Mouse (Mus musculus): ENCODE results near the gene Cdh23. TPM values are rescaled to one million over a fixed set of nuclear protein-coding genes. Genes with fewer than 3 reads are reported as not detected.

Cdh23 gene
- total and polyA plus RNA-seq, 3 experiments = 4.7 to 7.7 (median 7.0) TPM

DNA sequence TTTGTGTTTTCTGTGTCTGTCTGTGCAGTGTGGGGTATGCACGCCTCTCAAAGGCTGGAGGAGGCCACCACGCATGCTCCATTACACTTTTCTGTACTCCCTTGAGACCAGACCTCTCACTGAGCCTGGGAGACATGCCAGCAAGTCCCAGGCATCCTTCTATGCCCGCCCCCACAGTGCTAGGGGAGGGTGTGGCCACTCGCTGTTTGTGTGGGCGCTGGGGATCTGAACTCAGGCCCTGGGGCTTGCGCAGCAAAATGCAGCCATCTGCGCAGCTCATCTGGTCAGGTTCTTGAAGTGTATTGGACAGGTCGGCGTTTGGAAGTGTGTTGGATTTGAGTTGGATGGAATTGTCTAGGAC lies 416.4 kb downstream of the Cdh23 start:
- 0 out of 2 replicates have a peak, but pooled peaks have one; percentile 27 for TF ChIP-seq POLR2A (IDR thresholded peaks at IDR 0.05; ENCODE audit: insufficient read depth, low read depth, low read length)
- no peak for TF ChIP-seq EP300 (IDR thresholded peaks at IDR 0.05; ENCODE audit: insufficient read depth, low read depth, low read length)
- Histone ChIP-seq H3K27me3 (ENCODE audit: control insufficient read depth, insufficient read depth, low read length) (no peaks in the 10 kb centered on the region), H3K4me1 (ENCODE audit: control insufficient read depth, insufficient read depth, low read length) (peaks cover 43% of the 10 kb centered on the region), H3K36me3 (ENCODE audit: control insufficient read depth, insufficient read depth, low read length) (peaks cover 40% of the 10 kb centered on the region), H3K79me2 (replicated peaks; ENCODE audit: control insufficient read depth, insufficient read depth, low read length) (peaks cover 9% of the 10 kb centered on the region; the same call in 1 of the 2 replicates), H3K4me3 (peak overlapping the region; percentile 41), H3K27ac (peak overlapping the region; percentile 91), H3K9ac (ENCODE audit: low read depth, low read length) (no peak overlapping the region)
- 44% methylated on average over 9 of the region's 9 CpGs for WGBS
- peak; percentile 72 to 75 for DNase-seq
- intact Hi-C loops (cut with DNase I) = loop anchor here (5.0 kb wide), 1 partner anchor 67 kb away; the partner anchor contains the start of gene Vsir

DNA sequence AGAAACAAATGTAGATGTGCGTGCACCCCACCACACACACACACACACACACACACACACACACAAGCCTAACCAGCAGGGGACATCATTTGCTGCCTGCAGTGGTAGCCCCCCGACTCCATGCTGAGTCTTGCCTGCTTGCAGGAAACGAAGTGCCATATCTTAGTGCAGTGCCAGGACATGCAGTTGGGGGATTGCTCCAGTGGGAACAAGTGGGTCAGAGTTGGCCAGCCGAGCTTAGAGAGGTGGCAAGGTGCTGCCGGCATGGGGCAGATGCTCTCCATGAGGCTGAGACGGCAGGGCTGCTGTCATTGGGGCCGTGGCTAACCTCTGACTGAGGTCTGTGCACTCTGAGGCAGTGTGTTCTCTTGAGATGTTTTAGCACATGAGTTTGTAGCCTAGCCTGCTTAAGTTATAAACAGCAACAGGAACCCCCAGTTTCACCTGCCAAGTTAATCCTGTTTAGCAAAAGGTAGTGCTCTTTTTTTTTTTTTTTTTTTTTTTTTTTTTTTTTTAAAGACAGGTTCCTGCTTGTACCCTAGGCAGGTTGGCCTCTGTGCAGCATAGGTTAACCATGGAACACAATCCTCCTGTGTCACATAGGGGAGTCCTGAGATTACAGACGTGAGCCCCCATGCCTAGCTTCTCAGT lies 416.9 kb downstream of the Cdh23 start:
- Histone ChIP-seq H3K4me3 (peak overlapping the region; percentile 41), H3K9ac (ENCODE audit: low read depth, low read length) (peak overlapping the region; percentile 61), H3K27ac (peak overlapping the region; percentile 91; the same call in 1 of the 2 replicates), H3K4me1 (ENCODE audit: control insufficient read depth, insufficient read depth, low read length) (peaks cover 39% of the 10 kb centered on the region), H3K79me2 (replicated peaks; ENCODE audit: control insufficient read depth, insufficient read depth, low read length) (peaks cover 9% of the 10 kb centered on the region; the same call in 1 of the 2 replicates), H3K27me3 (ENCODE audit: control insufficient read depth, insufficient read depth, low read length) (no peaks in the 10 kb centered on the region), H3K36me3 (ENCODE audit: control insufficient read depth, insufficient read depth, low read length) (peaks cover 39% of the 10 kb centered on the region)
- intact Hi-C loops (cut with DNase I) = no loop called here
- no peak for TF ChIP-seq CTCF (IDR thresholded peaks at IDR 0.05)
- TF ChIP-seq POLR2A (IDR thresholded peaks at IDR 0.05; ENCODE audit: insufficient read depth, low read depth, low read length) = no peak
- TF ChIP-seq EP300 (IDR thresholded peaks at IDR 0.05; ENCODE audit: insufficient read depth, low read depth, low read length) = no peak
- WGBS = 34% methylated on average over 8 of the region's 8 CpGs
- DNase-seq = no peak

DNA sequence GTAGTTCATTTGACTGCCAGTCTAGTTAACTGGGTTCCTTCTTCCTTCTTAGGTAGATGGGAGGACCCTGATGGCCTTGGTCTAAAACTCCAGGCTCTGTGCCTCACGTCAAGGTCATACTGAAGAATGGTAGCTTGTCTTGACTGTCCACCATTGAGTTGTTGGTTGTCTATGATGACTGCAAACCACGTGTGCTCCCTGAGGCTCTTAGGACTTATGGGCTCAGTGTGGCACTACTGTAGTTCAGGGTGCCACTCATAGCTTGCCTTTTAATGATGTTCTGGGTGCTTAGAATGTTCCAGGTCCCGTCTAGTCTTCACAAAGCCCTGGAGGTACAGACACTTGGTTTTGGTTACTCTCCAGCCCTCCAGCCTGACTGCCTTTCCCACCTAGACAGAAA lies 417.5 kb downstream of the Cdh23 start:
- Histone ChIP-seq H3K79me2 (replicated peaks; ENCODE audit: control insufficient read depth, insufficient read depth, low read length) (peaks cover 7% of the 10 kb centered on the region; the same call in 1 of the 2 replicates), H3K27ac (peak overlapping the region; percentile 97), H3K27me3 (ENCODE audit: control insufficient read depth, insufficient read depth, low read length) (no peaks in the 10 kb centered on the region), H3K4me3 (peak overlapping the region; percentile 88), H3K36me3 (ENCODE audit: control insufficient read depth, insufficient read depth, low read length) (peaks cover 32% of the 10 kb centered on the region), H3K4me1 (ENCODE audit: control insufficient read depth, insufficient read depth, low read length) (peaks cover 37% of the 10 kb centered on the region), H3K9ac (ENCODE audit: low read depth, low read length) (peak overlapping the region; percentile 61)
- intact Hi-C loops (cut with DNase I) = no loop called here
- no peak for TF ChIP-seq CTCF (IDR thresholded peaks at IDR 0.05)
- TF ChIP-seq EP300 (IDR thresholded peaks at IDR 0.05; ENCODE audit: insufficient read depth, low read depth, low read length) = no peak
- TF ChIP-seq POLR2A (IDR thresholded peaks at IDR 0.05; ENCODE audit: insufficient read depth, low read depth, low read length) = no peak
- WGBS = 61% methylated on average over 3 of the region's 3 CpGs
- no peak for DNase-seq

DNA sequence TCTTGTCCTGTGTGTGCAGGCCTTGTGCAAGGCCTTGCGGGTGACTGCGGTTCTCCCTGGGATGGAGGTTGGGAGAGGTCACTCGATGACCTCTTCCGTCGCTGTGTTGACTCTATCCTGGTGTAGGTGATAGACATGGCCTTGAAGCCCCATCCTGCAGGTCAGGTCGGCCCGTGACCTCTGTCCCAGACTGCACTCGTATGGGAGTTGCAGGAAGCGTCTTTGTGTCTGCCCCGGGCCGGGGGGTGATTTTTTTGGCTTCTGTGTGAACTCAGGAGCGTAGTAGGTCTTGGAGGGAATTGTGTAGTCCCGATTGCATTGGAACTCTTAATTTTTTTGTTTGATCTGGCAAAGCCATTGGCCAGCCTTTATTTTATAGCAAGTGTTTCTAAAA lies 418.3 kb downstream of the Cdh23 start:
- peaks cover 32% of the 10 kb centered on the region for H3K4me1 ChIP-seq (ENCODE audit: control insufficient read depth, insufficient read depth, low read length)
- peak overlapping the region; percentile 97 for H3K27ac ChIP-seq
- under 1% methylated on average over 13 of the region's 13 CpGs for WGBS
- H3K9ac ChIP-seq (ENCODE audit: low read depth, low read length) = peak overlapping the region; percentile 93
- intact Hi-C loops (cut with DNase I) = no loop called here
- H3K4me3 ChIP-seq = peak overlapping the region; percentile 88
- DNase-seq = no peak
- peaks cover 4% of the 10 kb centered on the region; the same call in 1 of the 2 replicates for H3K79me2 ChIP-seq (replicated peaks; ENCODE audit: control insufficient read depth, insufficient read depth, low read length)
- no peaks in the 10 kb centered on the region for H3K27me3 ChIP-seq (ENCODE audit: control insufficient read depth, insufficient read depth, low read length)
- H3K36me3 ChIP-seq (ENCODE audit: control insufficient read depth, insufficient read depth, low read length) = peaks cover 27% of the 10 kb centered on the region
- TF ChIP-seq EP300 (IDR thresholded peaks at IDR 0.05; ENCODE audit: insufficient read depth, low read depth, low read length) (no peak), POLR2A (IDR thresholded peaks at IDR 0.05; ENCODE audit: insufficient read depth, low read depth, low read length) (no peak), CTCF (IDR thresholded peaks at IDR 0.05) (no peak)

DNA sequence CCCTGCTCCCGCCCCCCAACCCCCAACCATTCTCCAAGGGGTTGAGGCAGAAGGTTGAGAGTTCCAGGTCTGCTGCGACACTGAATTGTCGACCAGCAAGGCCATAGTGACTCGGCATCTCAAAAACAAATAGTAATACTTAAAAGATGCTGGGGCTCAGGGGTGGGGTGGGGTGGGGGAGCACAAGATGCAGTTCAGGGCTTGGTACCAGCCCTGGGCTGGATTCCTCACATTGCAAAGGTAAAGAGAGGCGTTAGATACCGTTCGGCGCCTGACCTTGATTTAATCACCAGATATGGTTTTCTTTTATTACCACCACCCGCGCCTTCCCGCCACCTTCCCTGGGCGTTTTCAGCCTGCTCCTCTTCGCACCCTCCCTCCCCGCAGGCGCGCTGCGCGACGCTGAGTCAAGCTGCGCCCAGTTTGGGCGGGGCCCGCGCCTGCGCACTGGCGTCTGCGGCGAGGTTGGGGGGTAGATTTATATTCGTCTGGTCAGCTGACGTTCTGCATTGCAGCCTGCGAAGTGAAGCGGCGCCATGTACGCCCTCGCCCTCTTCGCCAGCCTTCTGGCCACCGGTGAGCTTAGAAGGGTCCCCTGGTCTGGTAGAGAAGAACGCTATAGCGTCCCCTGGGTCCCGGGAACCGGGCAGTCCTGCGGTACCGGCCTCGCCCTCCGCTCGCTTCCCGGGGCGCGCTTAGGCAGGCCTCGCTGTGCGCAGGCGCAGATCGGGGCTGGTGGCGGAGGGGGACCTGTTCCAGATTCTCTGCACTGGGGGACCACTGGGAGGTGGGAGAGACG lies 418.9 kb downstream of the Cdh23 start, which contains the start of gene Psap:
Psap (plus strand) TSS at position 421 of the 799 bp plus-strand sequence.
- intact Hi-C loops (cut with DNase I) = loop anchor here (2.0 kb wide), 1 partner anchor 33 kb away; no protein-coding TSS in a partner anchor
- Histone ChIP-seq H3K27ac (peak within 1 kb of the TSS; percentile 97), H3K4me3 (peak within 1 kb of the TSS; percentile 88), H3K36me3 (ENCODE audit: control insufficient read depth, insufficient read depth, low read length) (peaks cover 24% of the 10 kb centered on the region), H3K4me1 (ENCODE audit: control insufficient read depth, insufficient read depth, low read length) (peaks cover 29% of the 10 kb centered on the region), H3K79me2 (replicated peaks; ENCODE audit: control insufficient read depth, insufficient read depth, low read length) (peaks cover 4% of the 10 kb centered on the region; the same call in 1 of the 2 replicates), H3K27me3 (ENCODE audit: control insufficient read depth, insufficient read depth, low read length) (no peaks in the 10 kb centered on the region), H3K9ac (ENCODE audit: low read depth, low read length) (peak within 1 kb of the TSS; percentile 93)
- WGBS = 3% methylated on average over 54 of the region's 54 CpGs
- peak; percentile 96 to 98 for DNase-seq
- TF ChIP-seq CTCF (IDR thresholded peaks at IDR 0.05) = peak; percentile 42
- 0 out of 2 replicates have a peak, but pooled peaks have one; percentile 57 for TF ChIP-seq EP300 (IDR thresholded peaks at IDR 0.05; ENCODE audit: insufficient read depth, low read depth, low read length)
- TF ChIP-seq POLR2A (IDR thresholded peaks at IDR 0.05; ENCODE audit: insufficient read depth, low read depth, low read length) = peak; percentile 100

Data from heart, adult 2 months (tissue).